8 mouse cellular contexts compared by ENCODE assay signal in genomic region chr15:36695199-36696129, GRCm38 (mm10).
A peak's percentile ranks its signal among the peaks of the same experiment; 100 is the strongest.
DNase-seq lines count a peak whose midpoint lies in the region; ATAC-seq and TF ChIP-seq lines count a peak whose summit lies in the region.

No protein-coding gene starts in this region.

- peak overlapping the region; percentile 33 for H3K4me3 ChIP-seq in heart, postnatal 0 days (ENCODE audit: low read depth, low read length)
- H3K4me3 ChIP-seq in layer of hippocampus, adult 2 months: peak overlapping the region; percentile 57
- peak overlapping the region; percentile 32 for H3K4me3 ChIP-seq in lung, embryonic 14.5 days (ENCODE audit: low read depth, low read length)

- peak; percentile 64; the same call in 1 of the 2 replicates for ATAC-seq in heart, postnatal 0 days (ENCODE audit: insufficient read depth, low read depth)
- ATAC-seq in lung, embryonic 14.5 days (ENCODE audit: insufficient read depth): peak; percentile 90
- ATAC-seq in CD4-positive, CD25-positive, alpha-beta regulatory T cell, adult 4 months: no peak

- TF ChIP-seq EP300 in heart, postnatal 0 days (IDR thresholded peaks at IDR 0.05; ENCODE audit: low read depth): no peak

- no peaks in the 10 kb centered on the region for H3K9me3 ChIP-seq in heart, postnatal 0 days (replicated peaks; ENCODE audit: control insufficient read depth, low read length)
- no peaks in the 10 kb centered on the region for H3K9me3 ChIP-seq in lung, embryonic 14.5 days (ENCODE audit: low read depth, low read length)

- peak overlapping the region; percentile 60 for H3K4me2 ChIP-seq in heart, postnatal 0 days (ENCODE audit: low read depth, low read length)
- peak overlapping the region; percentile 61 for H3K4me2 ChIP-seq in lung, embryonic 14.5 days

- peak; percentile 17 for DNase-seq in ovary, postnatal 36 days (ENCODE audit: low spot score)
- DNase-seq in ovary, postnatal 14 days (ENCODE audit: low spot score): no peak
- peak; percentile 34 for DNase-seq in embryo, embryonic 9.5 days (ENCODE audit: extremely low spot score)
- peak; percentile 63 for DNase-seq in heart, postnatal 0 days (ENCODE audit: low spot score)
- DNase-seq in layer of hippocampus, adult 2 months (ENCODE audit: low spot score in 2 of 2): peak; percentile 32
- DNase-seq in lung, embryonic 14.5 days: peak; percentile 76
- DNase-seq in retina, postnatal 1 day: peak; percentile 75

- no peaks in the 10 kb centered on the region for H3K36me3 ChIP-seq in heart, postnatal 0 days (replicated peaks; ENCODE audit: control insufficient read depth, insufficient read depth, low read length)
- H3K36me3 ChIP-seq in lung, embryonic 14.5 days (ENCODE audit: insufficient read depth): no peaks in the 10 kb centered on the region

- peaks cover 4% of the 10 kb centered on the region; the same call in 1 of the 2 replicates for H3K4me1 ChIP-seq in heart, postnatal 0 days (ENCODE audit: control insufficient read depth, insufficient read depth)
- H3K4me1 ChIP-seq in lung, embryonic 14.5 days (ENCODE audit: insufficient read depth): no peaks in the 10 kb centered on the region

- no peak overlapping the region for H3K27ac ChIP-seq in heart, postnatal 0 days (ENCODE audit: low read depth)
- H3K27ac ChIP-seq in layer of hippocampus, adult 2 months: peak overlapping the region; percentile 59
- H3K27ac ChIP-seq in lung, embryonic 14.5 days (ENCODE audit: low read depth): no peak overlapping the region

- no peak overlapping the region; the same call in 1 of the 2 replicates for H3K9ac ChIP-seq in heart, postnatal 0 days (replicated peaks; ENCODE audit: low read depth, low read length)
- peak overlapping the region; percentile 28; the same call in 1 of the 2 replicates for H3K9ac ChIP-seq in lung, embryonic 14.5 days

- H3K27me3 ChIP-seq in heart, postnatal 0 days (ENCODE audit: control insufficient read depth, insufficient read depth, low read length): no peaks in the 10 kb centered on the region
- no peaks in the 10 kb centered on the region for H3K27me3 ChIP-seq in lung, embryonic 14.5 days (ENCODE audit: insufficient read depth, low read length)

- 26% methylated on average over 14 of the region's 14 CpGs for WGBS in heart, postnatal 0 days
- WGBS in lung, embryonic 14.5 days: 23% methylated on average over 14 of the region's 14 CpGs

- TF ChIP-seq CTCF in heart, postnatal 0 days (IDR thresholded peaks at IDR 0.05; ENCODE audit: low read depth): no peak
- 0 out of 2 replicates have a peak, but pooled peaks have one; percentile 38 for TF ChIP-seq CTCF in layer of hippocampus, adult 2 months (conservative IDR thresholded peaks at IDR 0.05)
- no peak for TF ChIP-seq CTCF in lung, embryonic 14.5 days (IDR thresholded peaks at IDR 0.05; ENCODE audit: low read depth)
